Mouse (Mus musculus) layer of hippocampus, postnatal 10 days (tissue): ENCODE measurements around the gene Kcnmb4. TPM values are rescaled to one million over a fixed set of nuclear protein-coding genes. Genes with fewer than 3 reads are reported as not detected.

Source experiments
- DNase-seq, 2 experiments: peaks; one replicate each; pipeline ENCODE4 v3.0.0; 2021; ENCODE audit warnings: low spot score in 2 of 2
- total RNA-seq, 2 experiments: library from RNA; stranded (reverse); gene quantifications; 2 replicates each; pipeline ENCODE4 v1.2.3; 2021

The Kcnmb4 gene
- total RNA-seq, 2 experiments from 2014 or later = 80.0 to 80.3 TPM

- no peak for DNase-seq
These were observed 14.9 kb downstream of the Kcnmb4 start for GRCm38 (mm10) chr10:116458786-116459185.

DNA sequence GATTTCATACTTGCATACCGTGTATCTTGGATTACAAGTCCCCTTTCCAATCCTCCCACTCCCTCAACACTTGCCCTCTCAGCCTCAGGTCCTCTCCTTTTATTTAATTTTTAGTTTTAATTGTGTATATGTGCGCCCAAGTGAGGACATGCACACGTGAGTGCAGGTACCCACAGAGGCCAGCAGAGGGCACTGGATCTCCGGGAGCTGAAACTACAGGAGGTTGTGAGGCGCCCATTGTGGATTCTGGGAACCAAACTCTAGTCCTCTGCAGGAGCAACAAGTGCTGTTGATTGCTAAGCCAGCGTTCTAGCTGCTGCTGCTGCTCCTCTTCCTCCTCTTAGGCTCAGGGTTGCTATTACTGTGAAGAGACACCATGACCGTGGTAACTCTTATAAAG lies 20.9 kb downstream of the Kcnmb4 start:
- DNase-seq = no peak

DNA sequence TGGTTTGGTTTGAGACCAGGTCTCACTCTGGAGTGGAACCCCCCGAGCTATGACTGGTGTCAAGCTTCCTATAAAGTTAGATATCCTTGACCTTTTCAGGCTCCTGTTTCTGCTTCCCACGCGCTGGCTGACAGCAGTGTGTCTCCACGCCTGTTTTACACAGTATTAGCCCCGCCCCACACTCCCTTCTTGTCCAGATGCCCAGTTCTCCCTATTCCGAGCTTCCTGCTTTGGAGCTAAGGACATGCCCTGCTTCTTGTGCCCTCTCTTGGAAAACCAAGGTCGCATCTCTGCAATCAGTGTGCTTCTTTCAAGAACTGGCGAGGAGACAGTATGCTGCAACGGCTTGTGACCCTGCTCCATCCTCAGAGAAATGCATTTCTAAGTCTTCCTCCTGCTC lies 23.1 kb downstream of the Kcnmb4 start:
- no peak for DNase-seq

DNA sequence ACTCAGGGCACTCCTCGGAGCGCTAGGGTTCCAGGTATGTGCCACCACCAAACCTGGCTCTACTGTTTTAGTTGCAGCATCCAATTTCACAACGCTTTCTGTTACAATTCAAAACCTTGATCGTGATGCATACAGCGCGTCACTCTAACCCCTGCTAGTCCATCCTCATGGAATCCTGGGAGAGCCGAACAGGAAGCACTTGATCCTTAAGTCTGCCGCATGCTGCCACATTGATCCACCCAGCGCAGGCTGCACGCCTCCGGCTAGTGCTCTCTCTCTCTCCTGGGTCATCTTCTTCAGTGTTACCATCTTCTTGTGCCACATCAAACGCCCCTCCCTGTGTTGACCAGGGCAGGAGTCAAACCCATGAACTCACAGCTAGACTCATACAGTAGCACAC lies 25.5 kb downstream of the Kcnmb4 start:
- DNase-seq = no peak

DNA sequence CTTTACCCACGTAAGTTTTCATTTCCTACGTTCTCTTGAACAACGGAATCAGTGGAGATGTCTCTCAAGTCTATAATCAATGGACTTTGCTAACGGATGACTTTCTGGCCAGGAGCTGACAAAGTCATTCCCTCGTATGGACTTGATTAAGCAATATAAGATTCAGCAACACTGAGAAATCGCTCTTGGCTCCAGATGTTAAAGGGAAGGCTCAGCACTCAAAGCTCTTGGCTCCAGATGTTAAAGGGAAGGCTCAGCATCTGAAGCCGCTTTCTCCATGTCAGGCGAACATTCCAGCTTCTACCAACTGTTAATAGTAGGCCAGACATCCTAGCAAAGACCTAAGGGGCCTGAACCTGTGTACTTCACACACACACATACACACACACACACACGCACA lies 26.5 kb downstream of the Kcnmb4 start:
- DNase-seq = no peak

DNA sequence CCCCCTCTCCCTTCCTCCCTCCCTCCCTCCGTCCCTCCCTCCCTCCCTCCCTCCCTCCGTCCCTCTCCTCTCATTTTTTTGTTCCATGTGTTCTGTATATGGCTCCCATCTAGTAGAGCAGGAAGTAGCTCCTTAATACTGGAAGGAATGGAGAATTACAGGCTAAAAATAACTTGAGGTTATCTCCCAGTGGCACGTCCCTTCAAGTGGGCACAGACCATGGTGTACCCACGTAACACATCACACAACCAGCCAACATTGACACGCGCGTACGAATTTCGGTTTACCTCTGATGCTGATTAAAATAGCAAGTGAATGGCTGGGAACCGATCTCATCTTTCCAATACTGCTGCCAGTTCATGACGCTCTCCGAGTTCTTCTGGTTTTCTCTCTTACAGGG lies 27.6 kb downstream of the Kcnmb4 start:
- no peak for DNase-seq

GRCm38 (mm10) chr10:116444826-116445225 lies 28.9 kb downstream of the Kcnmb4 start:
- DNase-seq = no peak

DNA sequence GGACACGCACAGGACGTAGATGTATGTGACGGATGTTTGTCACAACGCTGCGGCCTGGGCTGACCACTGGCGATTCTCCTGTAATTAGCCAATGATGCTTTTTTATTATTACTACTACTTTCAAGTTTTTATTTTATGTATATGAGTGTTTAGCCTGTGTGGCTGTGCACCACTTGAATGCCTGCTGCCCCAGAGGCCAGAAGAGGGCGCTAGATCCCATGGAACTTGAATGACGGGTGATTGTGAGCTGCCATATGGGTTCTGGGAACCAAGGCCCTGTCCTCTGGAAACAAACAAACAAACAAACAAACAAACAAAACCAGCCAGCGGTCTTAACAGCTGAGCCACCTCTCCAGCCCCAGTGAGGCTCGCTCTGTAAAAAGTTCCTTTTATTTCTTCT lies 29.3 kb downstream of the Kcnmb4 start:
- DNase-seq = no peak

DNA sequence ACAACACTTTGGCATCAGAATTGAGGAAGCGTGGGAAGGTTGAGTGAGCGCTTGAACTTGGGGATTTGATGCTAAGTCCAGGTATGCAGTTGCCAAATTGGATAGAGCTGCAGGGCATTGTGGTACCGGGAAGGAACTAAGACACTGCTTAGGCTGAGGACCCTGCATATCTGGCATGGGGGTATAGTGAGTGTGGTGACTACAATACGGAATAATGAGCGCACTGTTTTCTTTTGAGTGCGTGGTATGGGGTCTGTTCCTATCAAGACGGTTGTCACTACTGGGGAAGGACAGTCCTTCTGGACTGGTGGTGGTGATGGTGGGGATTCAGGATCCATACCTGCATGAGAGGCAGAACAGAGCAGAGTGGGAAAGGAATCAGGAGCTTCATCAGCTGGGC lies 32.7 kb downstream of the Kcnmb4 start:
- DNase-seq = no peak

DNA sequence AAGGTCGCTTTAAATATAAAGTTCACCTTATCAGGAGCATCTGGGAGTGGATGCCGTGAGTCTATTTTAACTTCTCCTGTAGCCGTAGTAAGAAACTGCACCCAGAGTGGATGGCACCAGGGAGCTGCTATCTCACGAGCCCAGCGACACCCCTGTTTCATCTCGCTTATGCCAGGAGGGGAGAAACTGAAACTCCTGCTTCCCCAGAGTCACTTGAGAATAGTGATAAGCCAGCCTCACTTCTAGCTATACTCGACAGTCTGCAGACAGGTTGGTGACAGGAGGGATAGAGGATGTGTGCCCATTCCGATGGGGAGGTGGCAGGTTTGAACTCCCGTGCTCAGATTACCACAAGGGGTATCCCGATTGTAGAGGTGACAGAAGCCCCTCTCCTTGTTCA lies 33.6 kb downstream of the Kcnmb4 start:
- no peak for DNase-seq

DNA sequence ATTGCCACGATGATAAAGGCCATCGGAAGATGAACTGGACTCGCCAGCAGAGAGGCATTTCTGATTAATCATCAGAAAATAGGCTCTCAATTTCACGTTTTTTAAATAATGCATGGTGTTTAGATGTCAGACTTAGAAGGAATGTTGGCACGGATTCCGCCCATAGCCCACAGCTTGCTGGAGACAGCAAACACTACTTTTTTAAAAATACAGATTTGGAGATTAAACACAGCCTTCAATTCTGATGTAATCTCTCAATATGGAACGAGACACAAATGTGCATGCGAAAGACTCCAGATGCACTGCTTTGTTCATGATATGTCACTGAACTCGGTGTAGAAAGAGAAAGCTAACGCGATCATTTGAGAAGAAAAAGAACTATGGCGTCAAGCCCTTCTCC lies 38.2 kb downstream of the Kcnmb4 start:
- DNase-seq = no peak

DNA sequence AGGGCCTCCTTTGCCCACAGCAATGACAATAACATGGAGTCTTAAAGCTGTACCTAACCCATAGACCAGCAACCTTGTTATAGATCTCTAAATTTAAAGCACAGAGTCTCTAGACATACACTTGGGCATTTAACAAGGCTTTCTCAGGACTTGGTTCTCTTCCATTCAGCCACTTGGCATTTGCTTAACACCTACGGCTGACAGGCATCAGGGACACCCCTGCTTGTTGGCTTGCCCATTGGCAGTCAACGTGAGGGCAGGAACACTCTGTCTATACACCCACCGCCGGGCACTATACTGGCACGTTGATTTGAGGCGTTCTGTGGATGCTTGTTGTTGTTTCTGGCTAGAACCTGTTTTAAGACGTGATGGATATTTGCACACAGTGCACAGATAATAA lies 41.3 kb downstream of the Kcnmb4 start:
- no peak for DNase-seq

DNA sequence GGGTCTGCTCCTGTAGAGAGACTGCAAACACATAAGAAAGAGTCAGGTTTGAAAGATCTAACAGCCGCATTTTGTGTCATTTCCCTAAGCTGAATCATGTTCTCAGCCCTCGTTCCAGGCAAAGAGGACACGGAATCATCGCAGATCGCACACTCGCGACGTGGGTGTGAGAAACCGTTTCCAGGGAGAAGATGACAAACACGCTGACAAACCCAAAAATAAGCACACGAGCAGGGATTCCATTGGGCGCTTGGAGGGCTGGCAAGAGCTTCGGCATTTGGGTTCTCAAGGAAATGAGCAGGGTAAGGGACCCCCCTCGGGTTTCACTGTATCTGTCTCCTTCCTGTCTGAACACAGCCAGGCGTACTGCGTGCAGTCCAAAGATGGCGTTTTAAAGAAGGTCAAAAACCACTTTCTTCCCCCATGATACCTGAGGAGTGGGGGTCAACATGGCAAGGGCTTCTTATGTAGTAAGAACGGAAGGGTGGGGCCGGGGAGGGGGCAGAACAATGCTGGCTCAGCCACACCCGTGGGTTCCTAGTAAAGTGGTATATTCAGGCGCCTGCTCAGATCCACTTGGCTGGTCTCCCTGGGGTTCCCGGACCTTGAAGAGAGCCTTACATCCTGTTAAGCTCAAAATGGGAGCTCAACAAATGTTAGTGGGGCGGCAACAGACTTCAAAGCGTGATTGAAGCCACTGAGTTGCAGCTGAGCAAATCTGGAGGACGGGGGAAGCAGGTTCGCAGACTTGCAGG lies 45.5 kb downstream of the Kcnmb4 start:
- peak; percentile 26 to 30 for DNase-seq

DNA sequence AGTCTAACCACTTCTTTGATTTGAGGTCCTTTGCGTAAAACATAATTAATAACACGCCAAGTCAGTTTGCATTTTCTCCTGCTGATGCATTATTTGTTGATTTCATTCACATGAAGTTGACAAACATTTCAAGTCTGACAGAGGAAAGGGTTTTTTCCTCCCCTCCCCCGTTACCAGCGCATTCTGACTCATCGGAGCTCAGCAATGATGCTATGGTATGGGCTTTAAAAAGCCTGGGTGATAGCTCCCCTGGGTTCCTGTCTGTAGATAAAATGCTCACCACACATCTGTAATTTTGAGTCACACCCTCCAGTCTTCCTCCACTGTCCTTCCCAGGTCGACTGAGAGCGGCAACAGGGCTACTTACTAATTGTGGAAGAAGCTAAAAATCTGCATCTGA lies 47.5 kb downstream of the Kcnmb4 start:
- no peak for DNase-seq

GRCm38 (mm10) chr10:116424921-116425320 lies 48.8 kb downstream of the Kcnmb4 start:
- DNase-seq = no peak

DNA sequence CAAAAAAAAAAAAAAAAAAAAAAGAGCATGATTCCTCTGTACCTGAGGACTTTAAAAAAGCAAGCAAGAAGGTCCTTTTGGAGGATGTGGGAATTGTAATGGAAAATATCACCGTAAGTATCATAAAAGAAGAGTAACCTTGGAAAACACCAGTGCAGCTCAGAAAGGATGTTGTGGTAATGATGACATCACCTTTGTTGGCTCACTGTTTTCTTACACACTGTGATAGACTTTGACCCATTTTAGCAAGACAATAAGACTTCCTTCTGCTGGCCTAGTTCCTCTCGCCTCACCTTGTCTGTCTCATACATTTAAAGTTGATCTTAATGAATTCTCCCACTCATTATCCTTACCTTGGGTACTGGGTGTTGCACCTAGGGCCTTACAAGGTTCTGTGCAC lies 51.1 kb downstream of the Kcnmb4 start:
- no peak for DNase-seq

DNA sequence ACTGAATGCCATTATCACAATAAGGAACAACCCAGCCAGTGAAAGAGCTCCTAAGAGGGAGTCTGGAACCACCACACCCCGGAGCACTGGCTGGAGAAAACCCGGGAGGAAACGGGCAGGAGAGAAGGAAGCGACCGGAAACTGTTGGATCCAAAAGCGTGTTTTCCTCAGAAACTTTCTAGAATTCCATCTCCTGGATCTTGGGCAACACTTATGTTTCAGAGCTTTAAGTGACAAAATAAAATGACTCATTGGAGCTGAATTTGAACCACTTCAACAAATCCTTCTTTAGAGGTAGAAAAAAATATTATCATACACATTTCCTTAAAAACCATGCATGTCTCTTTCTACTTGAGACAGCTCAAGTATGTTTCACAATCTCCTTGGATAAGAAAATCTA lies 52.7 kb downstream of the Kcnmb4 start:
- DNase-seq = no peak

- DNase-seq = no peak
These were observed 55.5 kb downstream of the Kcnmb4 start for GRCm38 (mm10) chr10:116418121-116418726.

GRCm38 (mm10) chr10:116416726-116417125 lies 57.0 kb downstream of the Kcnmb4 start:
- DNase-seq = no peak

- no peak for DNase-seq
These were observed 57.5 kb downstream of the Kcnmb4 start for GRCm38 (mm10) chr10:116416142-116416541.

DNA sequence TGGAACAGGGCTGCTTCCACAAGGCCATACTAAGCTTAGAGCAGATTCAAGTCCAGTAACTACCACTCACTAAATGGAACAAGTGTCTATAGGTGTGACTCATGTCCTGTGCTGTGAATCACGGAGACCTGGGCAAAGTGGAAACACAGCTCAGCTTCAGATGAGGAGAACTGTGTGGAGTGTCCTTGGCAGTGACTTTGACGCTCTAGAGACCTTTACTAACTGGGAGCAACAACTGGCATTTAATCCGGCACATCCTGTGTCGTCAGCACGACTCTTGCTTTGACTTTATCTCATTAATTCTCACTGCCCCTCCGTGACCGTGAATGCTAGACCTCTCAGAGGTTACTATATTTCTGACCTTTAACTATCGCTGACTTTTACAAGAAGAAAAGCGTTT lies 62.9 kb downstream of the Kcnmb4 start:
- no peak for DNase-seq

GRCm38 (mm10) chr10:116407684-116408359 lies 65.9 kb downstream of the Kcnmb4 start:
- no peak for DNase-seq

GRCm38 (mm10) chr10:116405011-116405410 lies 68.7 kb downstream of the Kcnmb4 start:
- DNase-seq = no peak
